Mouse (Mus musculus) midbrain, embryonic 12.5 days (tissue): ENCODE results near the gene Olfr12. TPM values are rescaled to one million over a fixed set of nuclear protein-coding genes. Genes with fewer than 3 reads are reported as not detected.

ENCODE experiments used
- ATAC-seq: fragments of 200-750 bp; cut with Nextera tagmentation; 2 replicates; pipeline ENCODE4 v1.8.0; 2017; ENCODE audit warnings: low read depth, moderate TSS enrichment, moderate library complexity; ENCODE audit not compliant: low FRiP score
- H3K27ac ChIP-seq: fragments of 300-500 bp; sonication (generic); replicated peaks from 2 replicates; pipeline ENCODE4 v1.5.1; 2016; ENCODE audit warnings: mild to moderate bottlenecking
- H3K27me3 ChIP-seq: fragments of 300-500 bp; sonication (generic); 2 replicates; pipeline ENCODE4 v1.6.1; 2016; ENCODE audit warnings: mild to moderate bottlenecking
- H3K36me3 ChIP-seq: fragments of 300-500 bp; sonication (generic); 2 replicates; pipeline ENCODE4 v1.6.1; 2016
- H3K4me1 ChIP-seq: fragments of 300-500 bp; sonication (generic); 2 replicates; pipeline ENCODE4 v1.6.1; 2016
- H3K4me2 ChIP-seq: fragments of 300-500 bp; sonication (generic); replicated peaks from 2 replicates; pipeline ENCODE4 v1.6.1; 2016; ENCODE audit warnings: mild to moderate bottlenecking, moderate library complexity
- H3K4me3 ChIP-seq: fragments of 300-500 bp; sonication (generic); 2 replicates; pipeline ENCODE4 v1.5.1; 2016; ENCODE audit warnings: mild to moderate bottlenecking
- H3K9ac ChIP-seq: fragments of 300-500 bp; sonication (generic); replicated peaks from 2 replicates; pipeline ENCODE4 v1.6.1; 2016; ENCODE audit warnings: mild to moderate bottlenecking, moderate library complexity
- H3K9me3 ChIP-seq: fragments of 300-500 bp; sonication (generic); 2 replicates; pipeline ENCODE4 v1.6.1; 2016; ENCODE audit warnings: mild to moderate bottlenecking
- WGBS: fragments of 180-500 bp; shearing (Covaris S2); methylation state at CpG from one replicate; pipeline ENCODE4 v1.1.7; 2016; 5-methylcytosine and 5-hydroxymethylcytosine counted together
- polyA plus RNA-seq: library from polyadenylated mRNA; unstranded; fragments of >200 nt; fragmentation: Nextera tagmentation; extraction: Ambion mirVana; gene quantifications from 2 replicates; pipeline ENCODE4 v1.2.1, GENCODE M21; 2016

The Olfr12 gene
- polyA plus RNA-seq, 1 experiment from 2014 or later: 0.10 TPM

DNA sequence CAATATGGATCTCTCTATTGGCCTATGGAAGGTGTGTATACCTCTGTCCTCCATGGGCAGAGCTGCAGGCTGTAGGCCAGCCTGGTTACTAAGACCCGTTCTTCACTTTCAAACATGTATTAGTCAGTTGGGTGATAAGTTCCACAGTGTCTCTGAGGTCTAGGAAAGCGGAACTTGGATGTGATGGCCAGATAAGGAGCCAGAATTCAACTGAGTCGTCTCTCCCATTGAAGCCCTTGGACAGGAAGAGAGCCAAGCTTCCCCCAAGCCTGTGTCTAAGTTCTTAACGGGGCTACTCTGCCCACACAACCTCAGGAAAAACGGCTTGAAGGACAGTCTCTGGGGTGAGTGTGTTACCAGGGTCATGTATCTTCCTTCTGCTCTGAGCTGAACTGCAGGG lies 41.8 kb downstream of the Olfr12 start:
- ATAC-seq: no peak
- Histone ChIP-seq H3K36me3 (no peaks in the 10 kb centered on the region), H3K27me3 (no peaks in the 10 kb centered on the region; the same call in 1 of the 2 replicates), H3K9me3 (no peaks in the 10 kb centered on the region), H3K4me3 (no peak overlapping the region), H3K9ac (no peak overlapping the region), H3K4me2 (no peak overlapping the region), H3K27ac (no peak overlapping the region), H3K4me1 (no peaks in the 10 kb centered on the region)
- WGBS: 74% methylated on average over 5 of the region's 5 CpGs

DNA sequence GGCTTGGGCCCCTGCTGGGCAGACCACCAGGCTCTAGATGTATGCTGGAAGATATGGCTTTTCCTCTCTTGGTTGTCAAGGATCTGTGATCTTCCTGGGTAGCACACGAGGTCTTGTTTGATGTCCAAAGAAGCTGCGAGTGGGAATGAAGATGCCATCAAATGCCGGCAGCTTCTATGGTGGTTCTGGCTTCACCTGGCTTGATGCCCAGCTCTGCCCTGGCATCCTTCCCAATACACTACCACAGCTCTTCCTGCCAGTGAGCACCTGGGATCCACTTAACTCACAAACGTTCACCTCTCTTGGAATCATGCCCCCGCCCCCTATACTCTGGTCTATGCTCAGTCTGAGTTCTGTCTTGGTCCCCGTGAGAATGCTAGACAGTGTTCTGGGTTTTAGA lies 49.5 kb downstream of the Olfr12 start:
- no peaks in the 10 kb centered on the region for H3K36me3 ChIP-seq
- H3K4me1 ChIP-seq: no peaks in the 10 kb centered on the region
- no peak overlapping the region for H3K27ac ChIP-seq
- no peaks in the 10 kb centered on the region for H3K27me3 ChIP-seq
- H3K4me3 ChIP-seq: no peak overlapping the region
- H3K4me2 ChIP-seq: no peak overlapping the region
- no peaks in the 10 kb centered on the region for H3K9me3 ChIP-seq
- H3K9ac ChIP-seq: no peak overlapping the region
- no peak for ATAC-seq
- 88% methylated on average over 6 of the region's 6 CpGs for WGBS

GRCm38 (mm10) chr1:92669430-92669829 lies 51.8 kb downstream of the Olfr12 start:
- 93% methylated on average over 3 of the region's 3 CpGs for WGBS
- Histone ChIP-seq H3K4me1 (no peaks in the 10 kb centered on the region), H3K9me3 (no peaks in the 10 kb centered on the region), H3K9ac (no peak overlapping the region), H3K36me3 (no peaks in the 10 kb centered on the region), H3K27me3 (no peaks in the 10 kb centered on the region; the same call in 1 of the 2 replicates), H3K27ac (no peak overlapping the region), H3K4me3 (no peak overlapping the region), H3K4me2 (no peak overlapping the region)
- no peak for ATAC-seq

DNA sequence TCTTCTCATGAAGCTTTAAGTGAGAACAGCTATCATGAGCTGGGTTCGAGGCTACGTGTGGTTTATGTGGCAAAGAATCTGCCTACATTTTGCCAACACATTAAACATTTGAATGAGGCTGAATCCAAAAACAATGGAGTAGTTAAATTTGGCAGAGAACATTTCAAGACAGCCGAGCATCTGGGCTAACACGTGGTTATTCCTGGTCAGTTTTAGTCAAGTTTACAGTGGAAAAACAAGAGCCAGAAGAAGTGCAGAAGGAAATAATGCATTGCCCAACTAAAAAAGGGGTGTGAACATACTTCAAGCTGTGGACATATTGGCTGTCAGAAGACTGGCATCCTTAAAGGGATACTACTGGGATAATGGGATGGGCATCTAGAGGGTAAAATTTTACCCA lies 53.7 kb downstream of the Olfr12 start:
- Histone ChIP-seq H3K4me2 (no peak overlapping the region), H3K27me3 (no peaks in the 10 kb centered on the region; the same call in 1 of the 2 replicates), H3K4me1 (no peaks in the 10 kb centered on the region), H3K9ac (no peak overlapping the region), H3K36me3 (no peaks in the 10 kb centered on the region), H3K4me3 (no peak overlapping the region), H3K9me3 (no peaks in the 10 kb centered on the region), H3K27ac (no peak overlapping the region)
- WGBS: 89% methylated on average over 4 of the region's 4 CpGs
- no peak for ATAC-seq

Other genes starting within 250 kb of the Olfr12 start
- 225 and 246 TPM in 2 replicates for gene Ndufa10, start 143.9 kb upstream of the Olfr12 start, polyA plus RNA-seq
- not detected in 2 replicates for gene Olfr1416, start 132.7 kb upstream of the Olfr12 start, polyA plus RNA-seq
- not detected in 2 replicates for gene Olfr1415, start 121.7 kb upstream of the Olfr12 start, polyA plus RNA-seq
- gene Olfr1414, start 99.1 kb upstream of the Olfr12 start, polyA plus RNA-seq: not detected in 2 replicates
- gene Olfr1413, start 46.5 kb upstream of the Olfr12 start, polyA plus RNA-seq: not detected in 2 replicates
- gene Olfr1412, start 32.0 kb upstream of the Olfr12 start, polyA plus RNA-seq: not detected in 2 replicates
- gene Olfr1411, start 23.4 kb upstream of the Olfr12 start, polyA plus RNA-seq: not detected in 2 replicates
- gene Olfr1410, start 12.0 kb upstream of the Olfr12 start, polyA plus RNA-seq: not detected in 2 replicates
- 389 and 410 TPM in 2 replicates for gene Cops9, start 24.2 kb downstream of the Olfr12 start, polyA plus RNA-seq
- gene Otos, start 31.1 kb downstream of the Olfr12 start, polyA plus RNA-seq: not detected in 2 replicates
- gene Gpc1, start 213.9 kb downstream of the Olfr12 start, polyA plus RNA-seq: 82.4 and 89.5 TPM in 2 replicates